In the genomic region with DNA sequence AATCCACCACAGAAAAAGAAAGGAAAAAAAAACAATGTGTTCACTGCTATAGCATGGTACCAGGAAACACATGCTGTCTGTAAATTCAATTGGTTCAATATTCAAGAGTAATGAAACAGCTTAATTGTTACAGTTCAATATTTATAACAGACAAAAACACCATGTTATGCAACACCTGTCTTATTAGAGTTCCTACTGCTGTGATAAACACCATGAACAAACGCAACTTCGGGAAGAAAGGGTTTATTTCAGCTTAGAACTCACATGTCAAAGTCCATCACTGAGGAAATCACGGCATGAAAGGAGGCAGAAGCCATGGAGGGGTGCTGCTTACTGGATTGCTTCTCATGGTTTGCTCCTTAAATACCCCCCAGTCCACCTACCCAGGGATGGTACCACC, we compare ENCODE assay signal across 25 mouse cellular contexts.
"Had no signal": no experiment of that assay in that cellular context is flagged by ENCODE, and none has a peak within 500 bp of the region (broad histone marks: within the 10 kb centered on the region; RNA-seq: fewer than 3 reads in every experiment).

No protein-coding gene starts in this region.

- ATAC-seq: hindbrain, embryonic 16.5 days; liver, embryonic 12.5 days had no signal

- H3K27me3 ChIP-seq: heart, embryonic 13.5 days; heart, embryonic 15.5 days; hindbrain, embryonic 12.5 days; kidney, embryonic 15.5 days; limb, embryonic 13.5 days; limb, embryonic 15.5 days; liver, embryonic 12.5 days had no signal

- H3K4me2 ChIP-seq: heart, embryonic 11.5 days; heart, embryonic 13.5 days; heart, embryonic 15.5 days; hindbrain, embryonic 12.5 days; hindbrain, embryonic 14.5 days; kidney, embryonic 15.5 days; limb, embryonic 13.5 days; limb, embryonic 15.5 days; liver, embryonic 12.5 days had no signal

- H3K4me3 ChIP-seq: gastrocnemius, adult 2 months; heart, adult 2 months; heart, embryonic 13.5 days; heart, embryonic 15.5 days; hindbrain, embryonic 10.5 days; hindbrain, embryonic 12.5 days; kidney, embryonic 15.5 days; limb, embryonic 13.5 days; limb, embryonic 15.5 days; liver, embryonic 12.5 days had no signal

- DNase-seq: gastrocnemius, adult 2 months; gastrocnemius, postnatal 10 days; gastrocnemius, postnatal 25 days; heart, adult 2 months; heart, postnatal 4 days; kidney, adult 18-20 months; kidney, adult 9 months; kidney, postnatal 14 days; kidney, postnatal 36 days; layer of hippocampus, adult 9-11 months; layer of hippocampus, postnatal 36 days; left cerebral cortex, postnatal 4 days had no signal

- H3K36me3 ChIP-seq: heart, embryonic 13.5 days; heart, embryonic 15.5 days; hindbrain, embryonic 10.5 days; hindbrain, embryonic 12.5 days; kidney, embryonic 15.5 days; limb, embryonic 13.5 days; limb, embryonic 15.5 days; liver, embryonic 12.5 days had no signal

- H3K27ac ChIP-seq: gastrocnemius, adult 2 months; heart, adult 2 months; heart, embryonic 13.5 days; heart, embryonic 15.5 days; hindbrain, embryonic 10.5 days; hindbrain, embryonic 12.5 days; hindbrain, embryonic 14.5 days; kidney, embryonic 15.5 days; kidney, postnatal 0 days; limb, embryonic 13.5 days; limb, embryonic 15.5 days; liver, embryonic 12.5 days; liver, embryonic 14.5 days had no signal

- H3K9me3 ChIP-seq: heart, embryonic 13.5 days; heart, embryonic 15.5 days; hindbrain, embryonic 10.5 days; hindbrain, embryonic 12.5 days; kidney, embryonic 15.5 days; limb, embryonic 13.5 days; limb, embryonic 15.5 days; liver, embryonic 12.5 days had no signal

- H3K9ac ChIP-seq: heart, embryonic 13.5 days; heart, embryonic 15.5 days; hindbrain, embryonic 12.5 days; hindbrain, embryonic 14.5 days; kidney, embryonic 15.5 days; limb, embryonic 13.5 days; limb, embryonic 15.5 days; liver, embryonic 12.5 days; liver, embryonic 14.5 days had no signal
